Mouse (Mus musculus): ENCODE measurements around the gene Smc3.

GRCm38 (mm10) chr19:53552216-53552786 lies 47.9 kb upstream of the Smc3 start:
- TF ChIP-seq CHD2 (IDR thresholded peaks at IDR 0.05; ENCODE audit: low read depth, low read length) (no peak), ZNF384 (IDR thresholded peaks at IDR 0.05; ENCODE audit: low read depth, low read length) (no peak), ZC3H11A (IDR thresholded peaks at IDR 0.05; ENCODE audit: borderline replicate concordance, low read depth, low read length) (no peak), MAFK (IDR thresholded peaks at IDR 0.05; ENCODE audit: insufficient read depth, low read depth, low read length) (0 out of 2 replicates have a peak, but pooled peaks have one; percentile 24)

Measured in ES-E14 (cell line).